In the genomic region with DNA sequence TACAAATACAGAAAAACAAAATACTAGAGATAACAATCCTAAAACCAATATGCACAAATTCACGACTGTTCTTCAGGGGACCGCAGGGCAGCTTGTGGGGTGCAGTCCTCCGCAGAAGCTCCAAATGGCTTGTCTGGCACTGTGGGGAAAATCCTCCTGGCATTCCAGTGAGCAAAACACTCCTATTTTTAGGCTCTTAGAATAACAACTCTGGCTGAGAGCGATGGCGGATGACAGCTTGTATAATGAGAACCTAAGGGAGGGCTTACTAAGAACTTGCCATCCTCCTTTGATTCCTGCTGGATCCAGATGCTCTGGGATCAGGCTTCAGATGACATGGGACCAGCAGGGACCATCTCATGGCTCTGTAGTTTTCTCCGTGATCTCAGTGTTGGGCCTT, we compare ENCODE assay signal across 14 mouse cellular contexts. TPM values are rescaled to one million over a fixed set of nuclear protein-coding genes. Genes with fewer than 3 reads are reported as not detected.
DNase-seq lines count a peak whose midpoint lies in the region; ATAC-seq and TF ChIP-seq lines count a peak whose summit lies in the region.
"Had no signal": no experiment of that assay in that cellular context is flagged by ENCODE, and none has a peak within 500 bp of the region (broad histone marks: within the 10 kb centered on the region; RNA-seq: fewer than 3 reads in every experiment).

No protein-coding gene starts in this region.

- DNase-seq in cerebellum, adult 8-10 months = no peak
- DNase-seq in lung, embryonic 14.5 days = peak; percentile 43
- DNase-seq in lung, adult 2 months = no peak
- peak; percentile 55 to 70 for DNase-seq in left cerebral cortex, adult 9 months (ENCODE audit: low spot score in 2 of 2)
- no peak for DNase-seq in spleen, postnatal 14 days (ENCODE audit: low spot score in 2 of 2)
- DNase-seq in thymus, adult 2 months = no peak
- DNase-seq in MN1 (ENCODE audit: low spot score) = no peak
- DNase-seq: adrenal gland, postnatal 14 days; gastrocnemius, postnatal 25 days; retina, postnatal 1 day had no signal

- no peak overlapping the region for H3K9ac ChIP-seq in lung, embryonic 14.5 days
- H3K9ac ChIP-seq: intestine, embryonic 15.5 days; lung, embryonic 15.5 days had no signal

- peak; percentile 26; the same call in 1 of the 2 replicates for ATAC-seq in cerebellum, adult (ENCODE audit: insufficient number of reproducible peaks, low FRiP score, low TSS enrichment)
- no peak for ATAC-seq in lung, embryonic 14.5 days (ENCODE audit: insufficient read depth)
- ATAC-seq: intestine, embryonic 15.5 days had no signal

- no peak for TF ChIP-seq POLR2A in lung, adult 2 months (IDR thresholded peaks at IDR 0.05; ENCODE audit: borderline replicate concordance, extremely low read depth, low read depth, low read length)
- no peak for TF ChIP-seq POLR2A in thymus, adult 2 months (IDR thresholded peaks at IDR 0.05; ENCODE audit: control insufficient read depth, extremely low read depth, insufficient read depth, low read length, poor library complexity)

- H3K4me3 ChIP-seq in lung, embryonic 14.5 days (ENCODE audit: low read depth, low read length) = no peak overlapping the region
- no peak overlapping the region for H3K4me3 ChIP-seq in lung, adult 2 months (replicated peaks; ENCODE audit: extremely low read depth, low read depth, low read length)
- no peak overlapping the region for H3K4me3 ChIP-seq in thymus, adult 2 months (ENCODE audit: control insufficient read depth, insufficient read depth, low read length)
- H3K4me3 ChIP-seq: embryonic facial prominence, embryonic 10.5 days; intestine, embryonic 15.5 days; lung, embryonic 15.5 days had no signal

- H3K27ac ChIP-seq in lung, embryonic 14.5 days (ENCODE audit: low read depth) = no peak overlapping the region
- no peak overlapping the region for H3K27ac ChIP-seq in thymus, adult 2 months (ENCODE audit: control insufficient read depth, insufficient read depth, low read length)
- H3K27ac ChIP-seq: embryonic facial prominence, embryonic 10.5 days; intestine, embryonic 15.5 days; lung, embryonic 15.5 days had no signal

- H3K36me3 ChIP-seq in lung, embryonic 14.5 days (ENCODE audit: insufficient read depth) = no peaks in the 10 kb centered on the region
- no peaks in the 10 kb centered on the region for H3K36me3 ChIP-seq in thymus, adult 2 months (ENCODE audit: control insufficient read depth, insufficient read depth, low read length)
- H3K36me3 ChIP-seq: embryonic facial prominence, embryonic 10.5 days; intestine, embryonic 15.5 days; lung, embryonic 15.5 days had no signal

- H3K4me1 ChIP-seq in lung, embryonic 14.5 days (ENCODE audit: insufficient read depth) = peaks cover 16% of the 10 kb centered on the region; the same call in 1 of the 2 replicates
- peaks cover 8% of the 10 kb centered on the region; the same call in 1 of the 2 replicates for H3K4me1 ChIP-seq in lung, adult 2 months (ENCODE audit: control insufficient read depth, insufficient read depth, low read length)
- no peaks in the 10 kb centered on the region for H3K4me1 ChIP-seq in thymus, adult 2 months (replicated peaks; ENCODE audit: control insufficient read depth, insufficient read depth, low read length)

- 46% methylated on average over 6 of the region's 6 CpGs for WGBS in lung, embryonic 14.5 days
- 63% methylated on average over 6 of the region's 6 CpGs for WGBS in lung, adult 2 months
- 93% methylated on average over 6 of the region's 6 CpGs for WGBS in thymus, adult 2 months

- no peak for TF ChIP-seq CTCF in lung, embryonic 14.5 days (IDR thresholded peaks at IDR 0.05; ENCODE audit: low read depth)
- no peak for TF ChIP-seq CTCF in lung, adult 2 months (IDR thresholded peaks at IDR 0.05; ENCODE audit: insufficient read depth, low read length)
- TF ChIP-seq CTCF in thymus, adult 2 months (IDR thresholded peaks at IDR 0.05; ENCODE audit: borderline replicate concordance, control insufficient read depth, extremely low read depth, insufficient read depth, low read length, poor library complexity) = no peak

- no peaks in the 10 kb centered on the region for H3K27me3 ChIP-seq in lung, embryonic 14.5 days (ENCODE audit: insufficient read depth, low read length)
- H3K27me3 ChIP-seq in thymus, adult 2 months (ENCODE audit: control insufficient read depth, insufficient read depth, low read length) = no peaks in the 10 kb centered on the region
- H3K27me3 ChIP-seq: intestine, embryonic 15.5 days; lung, embryonic 15.5 days had no signal

- no peaks in the 10 kb centered on the region for H3K9me3 ChIP-seq in lung, embryonic 14.5 days (ENCODE audit: low read depth, low read length)
- H3K9me3 ChIP-seq: embryonic facial prominence, embryonic 10.5 days; intestine, embryonic 15.5 days; lung, embryonic 15.5 days had no signal

- H3K4me2 ChIP-seq in lung, embryonic 14.5 days = no peak overlapping the region
- H3K4me2 ChIP-seq: intestine, embryonic 15.5 days; lung, embryonic 15.5 days had no signal

RNA-seq across cellular contexts. Expression of a gene that starts 36.9 kb away (rescaled TPM):
- polyA plus RNA-seq in lung, embryonic 14.5 days (2014; fragmentation: Nextera tagmentation; extraction: Ambion mirVana) = 9.9 and 10.7 TPM in 2 replicates
- 27.2 and 30.9 TPM in 2 replicates for polyA plus RNA-seq in lung, adult 2 months (2012; rRNA removed)
- 24.7 and 26.8 TPM in 2 replicates for polyA plus RNA-seq in thymus, adult 2 months (2012; rRNA removed)

Comparison
In these comparisons a context has a peak if more than half of its experiments do, and no peak if none do; other contexts are left out.
1. DNase-seq: peak in lung, embryonic 14.5 days (single experiment) and left cerebral cortex, adult 9 months (2 of 2); none in cerebellum, adult 8-10 months (single experiment), lung, adult 2 months (single experiment), spleen, postnatal 14 days (0 of 2), thymus, adult 2 months (single experiment) and MN1 (single experiment).